Mouse (Mus musculus) spleen, adult 18-20 months (tissue): ENCODE results near the gene Iqcf6.
A peak's percentile ranks its signal among the peaks of the same experiment; 100 is the strongest.

Experiments used
- DNase-seq, 2 experiments: peaks; one replicate each; pipeline ENCODE4 v3.0.0; 2022; ENCODE audit warnings: mixed read lengths in 2 of 2

The Iqcf6 gene

GRCm38 (mm10) chr9:106659441-106659840, 33.1 kb downstream of the Iqcf6 start:
- no peak for DNase-seq

DNA sequence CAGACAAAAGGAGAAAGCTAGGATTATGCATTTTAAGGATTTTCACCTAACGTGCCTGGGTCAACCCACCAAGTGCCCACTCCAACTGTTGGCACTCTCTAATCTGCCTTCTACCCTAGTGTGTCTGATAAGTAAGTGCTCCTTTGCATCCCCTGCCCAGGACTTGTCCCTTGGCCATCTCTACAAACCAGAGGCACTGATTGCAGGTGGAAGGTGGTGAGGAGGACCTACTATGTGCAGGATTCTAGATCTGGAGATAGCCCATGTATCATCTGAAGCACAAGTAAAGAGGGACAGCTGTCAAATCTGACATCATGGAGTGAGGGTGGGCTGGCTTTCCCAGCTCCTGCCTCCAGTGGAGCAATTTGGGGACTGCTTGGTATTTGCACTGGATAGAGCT, 33.6 kb downstream of the Iqcf6 start:
- DNase-seq: no peak

DNA sequence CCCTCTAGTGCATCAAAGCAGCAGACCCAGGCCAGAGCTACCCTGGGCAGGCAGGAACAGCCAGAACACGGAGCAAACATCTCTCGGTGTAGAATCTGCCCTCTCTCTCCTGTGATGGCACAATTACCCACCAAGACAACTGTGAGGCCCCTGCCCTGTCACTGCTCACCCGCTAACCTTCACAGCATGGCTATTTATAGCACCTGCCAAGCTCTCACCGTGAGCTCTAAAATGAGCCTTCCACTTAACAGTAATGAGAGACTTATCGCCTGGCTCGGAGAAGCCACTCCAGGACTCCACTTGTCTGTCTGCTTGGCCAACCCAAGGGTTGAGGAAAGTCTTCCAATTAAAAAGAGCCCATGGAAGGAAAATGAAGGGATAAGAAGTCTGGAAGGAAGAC, 36.8 kb downstream of the Iqcf6 start:
- DNase-seq: no peak

- no peak for DNase-seq
Observed at GRCm38 (mm10) chr9:106664433-106664832, 38.1 kb downstream of the Iqcf6 start.

DNA sequence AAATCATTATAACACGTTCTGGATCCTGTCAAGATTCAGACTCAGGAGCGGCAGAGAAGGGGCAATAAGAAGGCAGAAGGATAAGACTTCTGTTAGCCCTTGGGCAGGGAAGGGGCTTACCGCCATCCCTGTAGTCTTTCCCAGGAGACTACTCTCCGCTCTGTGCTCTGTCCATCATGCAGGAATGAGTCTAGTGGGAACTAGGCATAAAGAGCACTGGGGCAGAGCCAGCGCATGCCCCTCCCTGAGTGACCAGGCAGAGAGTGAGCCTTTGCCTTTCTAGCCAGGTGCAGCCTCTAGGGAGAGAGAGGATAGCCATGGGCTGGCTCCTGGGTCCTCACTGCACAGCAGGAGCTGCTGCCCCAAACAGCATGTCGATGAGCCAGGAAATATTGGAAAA, 38.5 kb downstream of the Iqcf6 start:
- no peak for DNase-seq

DNA sequence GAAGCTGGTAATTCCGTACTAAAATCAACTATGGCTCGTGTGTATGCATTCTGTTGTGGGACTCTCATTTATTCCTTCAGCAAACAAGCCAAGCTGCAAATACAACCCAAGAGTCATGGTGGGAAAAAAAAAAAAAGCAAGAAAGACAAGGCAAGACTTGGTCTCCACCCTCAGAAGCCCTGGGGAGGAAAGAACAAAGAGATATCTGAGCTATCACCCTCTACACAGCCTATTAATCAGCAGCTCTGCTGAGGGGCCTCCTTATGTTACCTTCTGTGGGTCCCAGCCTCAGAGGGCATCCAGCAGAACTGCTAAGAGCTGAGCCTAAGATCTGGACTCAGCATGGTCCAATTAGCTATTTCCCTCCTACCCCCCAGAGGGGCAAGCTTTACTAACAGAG, 47.5 kb downstream of the Iqcf6 start:
- DNase-seq: no peak

- DNase-seq: peak; percentile 59 to 82
Observed at GRCm38 (mm10) chr9:106675480-106675879, 49.1 kb downstream of the Iqcf6 start.

DNA sequence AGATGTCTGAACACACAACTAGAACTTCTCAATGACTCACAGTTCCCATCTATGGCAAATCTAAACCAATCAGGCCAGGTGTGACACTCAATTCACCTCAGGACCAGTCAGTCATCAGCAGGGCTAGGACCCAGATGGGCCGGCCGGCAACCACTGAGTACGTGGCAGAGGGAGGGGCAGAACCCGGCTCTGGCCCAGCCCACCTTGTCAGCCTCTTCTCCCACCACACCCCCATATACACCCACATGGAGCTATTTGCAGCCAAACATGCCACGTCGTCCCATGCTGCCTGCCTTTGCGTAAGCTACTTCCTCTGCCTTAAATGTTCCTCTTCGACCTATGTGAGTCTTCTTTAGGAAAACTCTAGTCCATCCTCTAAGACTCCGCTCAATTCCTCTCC, 49.6 kb downstream of the Iqcf6 start:
- no peak for DNase-seq

GRCm38 (mm10) chr9:106676571-106676970, 50.2 kb downstream of the Iqcf6 start:
- DNase-seq: no peak
